Mouse (Mus musculus) adrenal gland, postnatal 25 days (tissue): ENCODE measurements around the gene Cdhr3. TPM values are rescaled to one million over a fixed set of nuclear protein-coding genes. Genes with fewer than 3 reads are reported as not detected.
A peak's percentile ranks its signal among the peaks of the same experiment; 100 is the strongest.

Experiments
- DNase-seq: peaks from one replicate; pipeline ENCODE4 v3.0.0; 2021; ENCODE audit warnings: mixed read lengths
- long read RNA-seq: library from polyadenylated mRNA; stranded (forward); transcript quantifications from one replicate; pipeline ENCODE4 v2.0.0, GENCODE M21; 2021
- total RNA-seq: library from RNA; stranded (reverse); gene quantifications from 2 replicates; pipeline ENCODE4 v1.2.3, GENCODE M21; 2021

Gene Cdhr3
- not detected in 2 replicates for total RNA-seq
- long read RNA-seq, result 0 reads

GRCm38 (mm10) chr12:33092775-33093174, at the start of gene Cdhr3:
TSS of gene Cdhr3 (minus strand) at chr12:33092875.
- no peak for DNase-seq

GRCm38 (mm10) chr12:33139083-33139482, 46.4 kb upstream of the Cdhr3 start:
- no peak for DNase-seq

DNA sequence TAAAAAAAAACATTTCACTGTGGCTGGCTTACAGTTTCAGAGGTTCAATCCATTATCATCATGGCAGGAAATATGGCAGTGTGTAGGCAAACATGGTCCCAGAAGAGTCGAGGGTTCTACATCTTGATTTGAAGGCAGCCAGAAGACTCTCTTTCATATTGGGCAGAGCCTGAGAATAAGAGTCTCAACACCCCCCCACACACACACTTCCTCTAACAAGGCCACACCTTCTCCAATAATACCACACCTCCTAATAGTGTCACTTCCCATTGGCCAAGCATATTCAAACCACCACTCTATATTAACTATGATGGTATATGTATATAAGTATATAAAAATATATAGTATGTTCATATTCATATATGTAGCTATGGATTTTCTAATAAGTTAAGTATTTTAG, 45.2 kb upstream of the Cdhr3 start:
- DNase-seq, result no peak

DNA sequence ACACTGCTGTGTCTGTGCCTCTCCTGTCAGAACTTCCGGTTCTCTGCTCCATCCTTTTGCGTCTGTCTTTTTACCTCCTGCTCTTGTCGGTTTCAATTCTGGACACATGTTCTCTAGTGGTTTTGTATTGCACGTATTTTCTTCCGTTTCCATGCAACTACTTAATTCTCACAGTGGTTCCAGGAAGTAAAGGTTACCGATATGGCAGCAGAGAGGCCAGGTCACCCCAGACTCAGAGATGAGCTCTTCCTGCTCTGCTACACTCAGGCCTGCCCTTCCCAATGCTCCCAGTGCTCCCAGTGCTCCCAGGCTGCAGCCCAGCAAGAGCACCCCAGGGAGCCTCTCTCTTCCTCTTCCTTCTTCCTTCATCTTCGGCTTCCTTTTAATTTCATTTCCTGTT, 39.1 kb upstream of the Cdhr3 start:
- DNase-seq, result no peak

GRCm38 (mm10) chr12:33130401-33130800, 37.7 kb upstream of the Cdhr3 start:
- no peak for DNase-seq

GRCm38 (mm10) chr12:33129410-33129809, 36.7 kb upstream of the Cdhr3 start:
- DNase-seq, result peak; percentile 25

DNA sequence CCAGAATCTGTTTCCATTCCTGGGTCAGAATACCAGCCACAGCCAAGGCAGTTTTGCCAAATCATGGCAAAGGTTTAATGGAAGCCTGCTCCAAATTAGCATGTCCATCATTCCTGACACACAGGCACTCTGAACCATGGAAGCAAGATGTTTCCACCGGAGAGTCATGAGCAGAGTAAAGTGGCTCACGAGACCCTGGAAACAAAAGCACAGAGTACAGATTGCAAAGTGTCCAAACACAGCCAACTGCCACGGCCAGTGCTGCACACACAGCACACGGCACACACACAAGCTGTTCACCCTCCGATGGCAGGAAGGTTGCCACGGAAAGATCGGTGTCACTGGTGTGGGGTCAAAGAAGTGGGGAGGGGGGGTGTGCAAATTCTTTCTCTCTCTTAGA, 36.0 kb upstream of the Cdhr3 start:
- no peak for DNase-seq

GRCm38 (mm10) chr12:33128121-33128520, 35.4 kb upstream of the Cdhr3 start:
- DNase-seq, result no peak

DNA sequence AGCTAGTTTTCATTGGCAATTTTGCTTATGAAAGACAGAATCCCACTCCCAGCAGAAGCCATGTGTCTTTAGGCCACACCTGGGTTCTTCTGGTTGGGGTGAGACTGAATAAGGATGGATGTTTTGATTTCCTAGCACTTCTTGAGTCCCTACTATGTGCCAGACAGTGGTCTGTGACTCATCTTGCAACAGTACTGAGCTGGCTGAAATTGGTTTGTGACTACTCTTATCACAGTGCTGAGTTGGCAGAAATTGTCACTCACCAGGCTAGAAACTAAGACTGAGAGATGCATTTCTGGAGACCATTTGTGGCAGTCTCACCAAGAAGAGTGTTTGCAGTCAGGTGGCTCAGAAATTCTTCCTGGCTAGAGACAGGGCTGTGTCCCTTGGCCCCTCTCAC, 33.6 kb upstream of the Cdhr3 start:
- DNase-seq, result no peak

- no peak for DNase-seq
Observed at GRCm38 (mm10) chr12:33125594-33126227, 33.0 kb upstream of the Cdhr3 start.

DNA sequence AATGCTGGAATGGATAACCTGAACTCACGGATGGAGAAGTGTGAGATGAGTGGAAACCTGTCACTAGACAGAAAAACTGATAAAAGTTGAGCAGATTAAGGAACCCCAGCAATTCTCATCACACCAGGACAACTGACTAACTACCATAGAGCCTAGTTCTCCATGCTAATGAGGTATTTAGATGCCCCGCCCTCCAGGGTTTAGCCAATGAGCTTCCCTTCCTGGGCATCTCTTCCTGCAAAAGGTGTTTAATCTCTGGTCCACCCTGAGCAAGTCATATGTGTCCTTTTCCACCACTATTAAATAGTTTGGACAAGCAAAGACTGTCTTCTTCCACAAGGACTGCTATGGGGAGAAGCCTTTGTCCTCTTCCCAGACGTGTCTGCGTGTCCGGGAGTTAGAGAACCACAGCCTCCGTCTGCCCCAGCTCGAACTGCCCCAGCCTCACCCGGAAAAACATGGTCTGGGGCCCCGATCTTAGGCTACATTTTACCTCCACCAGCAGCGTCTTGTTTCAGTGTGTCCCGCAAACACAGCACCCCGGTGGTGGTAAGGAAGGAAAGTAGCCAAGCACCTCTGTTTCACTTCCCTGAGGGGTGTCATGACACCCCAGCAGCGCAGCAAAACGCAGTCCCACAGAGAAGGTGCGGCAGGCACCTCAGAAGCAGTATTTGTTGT, 26.1 kb upstream of the Cdhr3 start:
- DNase-seq, result no peak

- no peak for DNase-seq
Observed at GRCm38 (mm10) chr12:33110894-33111471, 18.3 kb upstream of the Cdhr3 start.

- peak; percentile 32 for DNase-seq
Observed at GRCm38 (mm10) chr12:33109531-33109930, 16.9 kb upstream of the Cdhr3 start.

DNA sequence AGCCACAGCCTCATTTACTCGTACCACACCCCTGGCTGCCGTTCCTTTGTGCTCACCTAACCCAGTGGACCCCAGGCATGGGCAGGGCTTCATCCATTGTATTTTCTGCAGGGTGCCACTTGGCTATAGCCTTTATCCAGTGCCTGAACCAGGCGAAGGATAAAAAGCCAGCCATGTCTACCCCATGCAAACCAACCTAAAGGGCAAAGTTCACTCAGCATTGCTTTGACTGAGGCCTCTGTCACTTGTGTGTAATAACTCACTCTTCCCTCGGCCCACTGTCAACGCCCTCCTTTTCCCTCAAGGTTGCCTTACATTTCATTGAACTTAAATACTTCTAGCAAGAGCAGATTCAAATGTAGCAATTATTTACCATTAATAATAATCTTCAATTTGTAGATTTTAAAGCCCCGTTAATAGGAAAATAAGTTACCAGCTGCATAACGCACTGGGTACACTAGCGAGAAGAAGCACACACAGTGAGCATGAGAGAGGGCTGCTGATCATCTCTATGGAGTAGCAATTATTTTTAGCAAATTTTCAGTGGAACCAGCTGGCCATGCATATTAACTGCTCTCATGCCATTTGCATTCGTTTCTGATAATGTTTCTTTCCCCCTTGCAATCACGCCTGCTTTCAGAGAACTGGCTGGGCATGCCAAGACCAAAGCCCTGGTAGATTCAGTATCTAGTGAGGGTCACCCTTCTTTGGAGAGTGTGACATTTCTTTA, 13.9 kb upstream of the Cdhr3 start:
- no peak for DNase-seq

GRCm38 (mm10) chr12:33105724-33106123, 13.0 kb upstream of the Cdhr3 start:
- no peak for DNase-seq

DNA sequence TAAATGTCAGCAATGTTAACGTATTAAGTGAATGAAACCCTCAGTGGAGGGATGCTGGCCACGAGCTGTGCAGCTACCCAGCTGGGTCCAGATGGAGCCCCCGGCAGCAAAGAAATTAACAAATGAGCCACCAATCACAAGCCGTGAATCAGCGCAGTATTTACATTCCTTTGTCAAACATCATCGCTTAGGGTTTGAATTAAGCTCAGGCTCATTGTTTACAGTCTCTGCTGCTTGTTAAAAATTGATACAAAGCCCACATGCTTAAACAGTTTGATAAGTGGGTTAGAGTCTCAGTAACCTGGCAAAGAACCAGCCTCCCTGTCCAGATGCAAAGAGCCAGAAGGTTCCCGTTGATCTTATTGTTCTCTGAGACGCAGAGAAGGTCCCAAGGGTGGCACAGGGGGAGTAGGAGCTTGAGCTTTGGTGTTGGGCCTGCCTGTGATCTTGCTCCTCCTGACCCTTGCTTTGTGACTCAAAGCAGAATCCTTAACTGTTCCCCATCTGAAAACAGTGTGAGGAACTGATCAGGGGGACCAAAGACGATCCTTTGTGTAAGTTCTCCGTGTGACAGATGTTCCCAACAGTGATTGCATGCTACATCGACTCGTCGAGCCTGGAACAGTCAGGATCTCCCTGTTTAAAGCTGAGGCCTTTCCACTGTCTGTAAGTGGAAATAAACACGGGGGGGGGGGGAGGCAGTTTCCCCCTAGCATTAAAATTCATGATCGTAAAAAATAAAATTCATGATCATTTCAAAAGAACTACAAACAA, 9.9 kb upstream of the Cdhr3 start:
- DNase-seq, result no peak

DNA sequence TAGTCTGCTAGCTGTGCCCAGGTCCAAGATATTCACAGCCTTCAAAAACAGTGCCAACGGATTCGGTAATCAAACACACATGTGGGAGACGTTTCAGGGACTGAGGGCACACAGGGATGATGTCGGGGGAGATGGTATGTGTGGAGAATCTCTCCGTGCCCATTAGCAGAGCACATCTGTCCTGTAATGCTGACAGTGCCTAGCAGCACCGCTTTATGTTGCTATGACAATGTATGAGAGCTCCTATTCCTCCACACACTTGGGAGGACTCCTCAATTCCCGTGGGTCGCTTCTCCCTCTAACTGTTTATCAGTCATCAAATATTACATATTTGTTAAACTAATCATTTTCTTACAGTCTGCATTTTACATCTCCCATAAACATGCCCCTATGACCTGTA, 9.0 kb upstream of the Cdhr3 start:
- no peak for DNase-seq

DNA sequence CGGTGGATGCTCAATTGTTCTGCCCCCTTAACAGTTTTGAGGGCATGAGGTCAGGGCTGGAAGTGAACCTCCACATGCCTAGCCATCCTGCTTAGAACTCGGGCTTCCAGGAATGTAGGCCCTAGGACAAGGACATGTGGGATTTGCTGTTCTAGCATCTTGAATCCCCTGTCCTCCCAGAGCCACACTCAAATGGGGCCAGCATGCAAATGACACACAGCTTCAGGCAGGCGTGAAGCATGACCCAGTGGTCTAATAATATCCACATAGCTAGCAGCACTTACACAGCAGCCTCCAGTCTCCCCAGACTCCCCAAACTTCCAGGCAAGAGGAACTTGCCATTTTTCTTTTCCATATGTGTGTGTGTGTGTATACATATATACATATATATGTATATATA, 3.3 kb upstream of the Cdhr3 start:
- no peak for DNase-seq

DNA sequence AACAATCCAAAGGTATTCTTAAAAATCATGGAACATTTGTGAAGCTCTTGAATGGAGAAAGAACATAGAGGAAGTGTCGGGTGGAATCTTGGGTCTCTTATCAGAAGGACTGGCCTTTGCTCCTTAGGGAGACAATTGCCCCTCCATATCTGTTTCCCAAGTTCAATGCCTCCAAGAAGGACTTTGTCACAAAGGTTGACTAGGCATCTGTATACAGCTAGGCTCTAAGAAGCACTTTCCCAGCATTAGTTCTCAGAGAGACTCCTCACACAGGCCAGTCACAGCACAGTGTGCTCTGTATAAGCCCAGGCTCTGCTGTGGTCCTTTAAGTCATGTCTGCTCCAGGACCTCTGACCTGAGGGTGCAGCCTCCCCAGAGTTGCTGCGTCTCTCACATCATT, 479 bp downstream of the Cdhr3 start:
- no peak for DNase-seq

- DNase-seq, result no peak
Observed at GRCm38 (mm10) chr12:33086151-33086550, 6.5 kb downstream of the Cdhr3 start.

GRCm38 (mm10) chr12:33084683-33085082, 8.0 kb downstream of the Cdhr3 start:
- peak; percentile 39 for DNase-seq

GRCm38 (mm10) chr12:33083362-33083761, 9.3 kb downstream of the Cdhr3 start:
- peak; percentile 39 for DNase-seq
